Mouse (Mus musculus) cerebellum, postnatal 4 days (tissue): ENCODE results near the gene Fads1.
A peak's percentile ranks its signal among the peaks of the same experiment; 100 is the strongest.

ENCODE experiments used
- DNase-seq, 2 experiments: peaks; one replicate each; pipeline ENCODE4 v3.0.0; 2022; ENCODE audit warnings: low spot score in 2 of 2, mixed read lengths in 1 of 2

Fads1 gene

GRCm38 (mm10) chr19:10176941-10177372 is 5.7 kb upstream of the Fads1 start:
- DNase-seq: no peak

DNA sequence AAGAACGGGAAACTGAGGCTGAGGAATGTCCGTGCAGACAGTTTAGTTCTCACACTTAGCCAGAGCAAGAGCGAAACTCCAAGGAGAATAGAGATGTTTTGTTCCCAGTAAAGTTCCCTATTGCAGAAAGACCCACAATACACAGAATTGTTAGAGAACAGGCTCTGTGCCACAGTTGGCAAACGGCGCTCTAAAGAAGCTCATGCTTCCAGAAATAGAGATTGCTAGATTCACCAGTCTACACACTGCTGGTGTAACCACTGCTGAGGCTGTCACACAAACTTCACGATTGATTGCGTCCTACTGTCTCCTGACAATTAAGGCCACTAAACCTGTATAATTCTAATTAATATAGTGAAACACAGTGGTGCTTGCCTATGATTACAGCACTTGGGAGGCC is 1.5 kb upstream of the Fads1 start:
- DNase-seq: no peak

DNA sequence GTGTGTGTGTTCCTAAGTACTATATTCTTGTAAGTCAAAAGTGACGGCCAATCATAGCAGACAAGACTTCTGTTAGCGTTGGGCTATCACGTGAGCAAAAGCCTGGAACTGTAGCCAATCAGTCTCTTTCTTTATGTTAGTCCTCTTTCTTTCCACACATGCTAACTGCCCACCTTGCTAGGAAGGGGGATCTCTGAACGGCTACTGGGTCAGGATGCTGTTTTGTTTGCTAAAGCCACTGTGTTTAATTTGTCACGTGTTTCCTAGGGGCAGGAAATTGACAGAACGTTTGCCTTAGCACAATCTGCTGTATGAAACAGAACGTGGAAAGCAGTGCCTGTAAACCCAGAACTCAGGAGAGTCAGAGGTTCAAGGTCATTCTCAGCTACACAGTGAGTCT is 546 bp upstream of the Fads1 start:
- DNase-seq: no peak

DNA sequence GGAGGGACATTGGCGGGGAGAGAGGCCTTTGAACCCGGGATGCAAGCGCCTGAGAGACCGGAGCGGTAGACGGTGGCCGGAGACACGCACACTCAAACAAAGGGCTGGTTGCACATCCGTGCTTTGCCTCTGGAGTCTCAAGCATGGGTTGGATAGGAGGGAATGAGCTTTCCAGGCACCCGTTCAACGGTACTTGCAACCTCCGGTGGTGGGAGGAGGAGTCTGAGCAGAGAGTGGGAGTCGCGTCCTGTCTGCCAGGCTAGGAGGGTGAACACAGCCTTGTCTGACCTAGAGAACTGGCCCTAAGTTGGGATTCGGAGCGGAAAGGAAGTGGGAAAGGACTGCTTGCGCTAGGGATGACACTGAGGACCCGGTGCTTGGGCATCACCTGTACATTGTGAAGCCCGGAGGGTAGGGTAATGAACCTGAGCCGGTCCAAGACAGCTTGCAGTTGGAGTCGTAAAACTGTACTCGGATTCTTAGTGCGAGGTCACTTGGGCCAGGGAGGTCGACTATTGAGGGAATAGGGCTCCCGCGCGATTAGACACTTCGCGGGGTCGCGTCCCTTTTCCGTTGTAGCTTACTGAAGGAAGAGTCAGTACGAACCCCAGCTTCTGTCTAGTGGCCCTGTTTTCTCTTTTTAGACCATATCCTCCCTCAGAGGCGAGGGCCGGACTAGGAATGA is 753 bp downstream of the Fads1 start:
- peak in 1 of 2 experiments; percentile 62 for DNase-seq

DNA sequence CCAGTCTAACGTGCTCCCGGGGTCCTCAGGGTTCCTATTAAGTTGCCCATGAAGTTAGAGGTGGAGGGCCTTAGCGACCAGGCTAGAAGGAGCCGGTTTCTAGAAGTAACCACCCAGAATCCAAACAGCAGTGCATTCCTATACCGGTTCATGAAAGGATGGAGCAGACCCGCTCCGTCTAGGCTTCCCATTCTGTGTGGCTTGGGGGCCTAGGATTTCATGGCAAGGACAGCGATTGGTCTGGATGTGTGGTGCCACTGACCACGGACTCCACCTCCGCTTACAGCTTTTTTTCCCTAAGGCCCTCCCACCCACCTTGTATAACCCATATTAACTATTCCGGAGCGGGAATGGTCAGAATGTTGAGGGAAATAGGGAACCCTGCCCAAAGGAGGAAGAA is 1.4 kb downstream of the Fads1 start:
- no peak for DNase-seq

GRCm38 (mm10) chr19:10185876-10186275 is 3.2 kb downstream of the Fads1 start:
- no peak for DNase-seq

DNA sequence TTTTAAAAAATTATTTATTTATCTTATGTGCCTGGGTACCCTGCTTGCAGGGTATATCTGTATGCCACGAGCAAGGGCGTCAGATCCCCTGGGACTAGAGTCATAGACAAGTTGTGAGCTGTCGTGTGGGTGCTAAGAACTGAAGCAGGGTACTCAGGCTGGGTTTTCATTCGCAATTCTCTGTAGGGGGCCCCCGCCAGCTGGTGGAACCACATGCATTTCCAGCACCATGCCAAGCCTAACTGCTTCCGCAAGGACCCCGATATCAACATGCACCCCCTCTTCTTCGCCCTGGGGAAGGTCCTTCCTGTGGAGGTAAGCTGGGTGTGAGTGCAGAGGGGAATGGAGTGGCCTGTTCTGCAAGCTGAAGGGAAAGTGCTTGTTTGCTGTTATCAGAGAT is 3.9 kb downstream of the Fads1 start:
- no peak for DNase-seq

DNA sequence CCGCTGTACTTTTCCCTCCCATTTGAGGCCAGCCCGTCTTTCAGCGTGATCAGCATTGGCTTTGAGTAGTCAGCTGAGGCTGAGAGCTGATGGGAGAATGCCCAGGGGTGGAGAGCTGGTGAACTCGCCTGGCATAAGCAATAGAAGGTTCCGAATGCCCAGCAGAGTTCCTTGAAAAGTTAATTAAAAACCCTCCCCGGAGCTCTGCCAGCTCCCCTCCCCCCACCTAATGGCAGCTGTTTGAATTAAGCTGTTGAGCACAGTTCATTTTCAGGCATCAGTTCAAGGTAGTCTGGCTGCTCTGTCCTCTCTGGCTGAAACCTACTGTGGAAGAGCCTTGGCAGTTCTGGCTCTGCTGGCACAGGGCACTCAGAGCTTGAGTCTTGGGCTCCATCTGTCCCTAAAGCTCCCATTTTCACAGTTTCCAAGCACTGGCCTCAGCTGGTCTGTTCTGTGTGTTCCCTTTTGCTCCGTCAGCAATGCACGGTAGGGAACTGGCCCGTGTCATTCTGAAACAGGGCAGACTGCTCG is 5.7 kb downstream of the Fads1 start:
- peak; percentile 55 to 88 for DNase-seq

- no peak for DNase-seq
Measured at GRCm38 (mm10) chr19:10189022-10189421, 6.3 kb downstream of the Fads1 start.

DNA sequence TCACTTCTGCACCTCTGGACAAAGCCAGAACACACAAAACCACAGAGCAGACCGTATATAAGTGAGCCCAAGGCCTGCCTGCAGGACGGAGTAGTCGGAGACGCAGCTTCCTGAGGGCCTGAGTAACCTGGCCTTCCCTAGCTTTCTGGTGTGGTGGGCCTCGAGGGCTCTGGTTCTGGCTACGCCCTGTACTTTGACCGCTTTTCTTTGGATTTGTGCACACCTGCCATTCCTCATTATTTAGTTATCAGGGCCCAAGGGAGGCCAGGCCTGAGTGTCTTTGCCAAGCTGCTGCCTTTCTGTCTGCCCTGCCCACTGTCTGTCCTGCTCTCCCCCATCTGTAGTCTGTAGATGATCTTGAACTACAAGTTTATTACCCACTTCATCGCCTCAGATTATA is 7.3 kb downstream of the Fads1 start:
- DNase-seq: no peak

- peak; percentile 72 to 80 for DNase-seq
Measured at GRCm38 (mm10) chr19:10190796-10191195, 8.1 kb downstream of the Fads1 start.

DNA sequence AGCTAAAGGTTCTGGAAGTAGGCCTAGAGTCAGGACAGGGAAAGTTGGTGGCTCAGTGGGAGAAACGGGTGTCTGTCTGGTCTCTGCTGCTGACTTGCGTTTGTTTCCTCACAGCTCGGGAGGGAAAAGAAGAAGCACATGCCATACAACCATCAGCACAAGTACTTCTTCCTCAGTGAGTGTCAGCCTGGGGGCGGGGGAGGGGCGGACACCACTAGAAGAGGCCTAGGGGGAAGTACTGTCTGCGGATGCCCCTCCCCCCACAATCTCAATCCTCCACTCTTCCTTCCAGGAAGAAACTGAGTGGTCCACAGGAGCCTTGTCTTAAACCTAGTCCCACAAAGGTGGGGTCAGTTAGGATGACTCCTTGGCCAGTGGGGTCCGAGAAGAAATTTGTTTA is 8.6 kb downstream of the Fads1 start:
- no peak for DNase-seq

- DNase-seq: no peak
Measured at GRCm38 (mm10) chr19:10194337-10194736, 11.6 kb downstream of the Fads1 start.

GRCm38 (mm10) chr19:10195252-10195651 is 12.6 kb downstream of the Fads1 start:
- DNase-seq: no peak

- no peak for DNase-seq
Measured at GRCm38 (mm10) chr19:10197130-10197529, 14.4 kb downstream of the Fads1 start.

DNA sequence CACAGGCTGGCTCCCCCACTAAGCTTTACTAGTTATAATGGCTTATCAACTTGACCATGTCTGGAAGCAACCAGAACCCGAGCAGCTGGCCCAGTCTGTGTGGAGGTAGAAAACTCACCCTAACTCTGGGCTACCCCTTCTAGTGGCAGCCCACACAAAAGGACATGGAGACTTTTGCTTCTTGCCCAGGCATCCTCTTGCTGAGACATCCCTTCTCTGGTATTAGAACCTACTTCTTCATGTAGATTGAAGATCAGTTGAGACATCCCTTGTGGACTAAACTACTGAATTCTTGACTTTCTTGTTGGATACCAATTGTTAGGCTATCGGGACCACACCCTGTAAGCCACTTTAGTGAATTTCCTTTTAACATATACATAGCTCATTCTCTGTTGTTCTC is 15.6 kb downstream of the Fads1 start:
- no peak for DNase-seq

DNA sequence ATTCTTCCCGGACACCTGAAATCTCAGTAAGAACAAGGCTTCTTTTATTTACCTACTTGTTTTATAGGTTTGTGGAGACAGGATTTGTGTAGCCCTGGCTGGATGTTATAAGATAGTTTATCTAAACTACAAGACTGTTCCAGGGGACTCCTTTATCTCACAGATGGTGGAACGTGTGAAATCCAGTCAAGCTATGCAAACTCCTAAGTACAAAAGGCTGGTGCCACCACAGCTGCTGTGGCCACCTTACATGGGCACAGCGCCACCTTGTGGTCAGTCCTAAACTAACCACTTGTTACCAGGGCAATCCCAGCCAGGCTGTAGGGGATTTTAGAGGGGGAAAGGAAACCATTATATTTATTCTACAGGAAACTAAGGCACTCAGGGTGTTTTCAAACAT is 16.0 kb downstream of the Fads1 start:
- peak; percentile 73 to 88 for DNase-seq

DNA sequence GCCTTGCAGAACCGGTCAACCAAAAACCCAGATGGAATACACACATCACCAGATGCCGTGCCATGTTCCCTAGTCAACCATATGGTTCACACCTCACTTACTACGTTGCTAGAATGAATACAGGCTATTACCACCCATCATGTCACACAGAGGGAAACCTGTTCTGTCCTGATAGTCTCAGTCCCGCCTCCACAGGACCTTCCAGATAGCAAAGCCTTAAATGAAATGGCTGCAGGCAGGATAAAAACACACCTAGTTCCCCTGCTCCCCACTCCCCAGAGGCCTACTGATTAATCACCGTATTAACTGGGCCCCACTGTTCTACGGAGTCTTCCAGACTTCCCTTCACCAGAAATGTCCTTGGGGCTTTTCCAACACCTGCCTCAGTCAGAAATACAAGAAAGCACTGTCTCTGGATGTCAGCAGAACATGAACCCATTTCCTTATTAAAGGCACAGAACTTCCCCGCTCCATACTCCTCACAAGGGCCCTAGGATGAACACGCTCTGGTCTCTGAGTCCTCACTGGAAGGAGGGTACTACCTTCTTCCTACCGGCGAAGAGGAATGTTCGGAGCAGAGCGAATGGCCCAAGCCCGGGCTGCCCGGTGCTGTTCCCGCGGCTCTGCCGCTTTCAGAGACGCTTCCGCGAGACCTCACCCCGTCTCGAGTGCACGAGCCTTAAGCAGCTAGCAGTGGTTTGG is 20.6 kb downstream of the Fads1 start:
- DNase-seq: no peak

DNA sequence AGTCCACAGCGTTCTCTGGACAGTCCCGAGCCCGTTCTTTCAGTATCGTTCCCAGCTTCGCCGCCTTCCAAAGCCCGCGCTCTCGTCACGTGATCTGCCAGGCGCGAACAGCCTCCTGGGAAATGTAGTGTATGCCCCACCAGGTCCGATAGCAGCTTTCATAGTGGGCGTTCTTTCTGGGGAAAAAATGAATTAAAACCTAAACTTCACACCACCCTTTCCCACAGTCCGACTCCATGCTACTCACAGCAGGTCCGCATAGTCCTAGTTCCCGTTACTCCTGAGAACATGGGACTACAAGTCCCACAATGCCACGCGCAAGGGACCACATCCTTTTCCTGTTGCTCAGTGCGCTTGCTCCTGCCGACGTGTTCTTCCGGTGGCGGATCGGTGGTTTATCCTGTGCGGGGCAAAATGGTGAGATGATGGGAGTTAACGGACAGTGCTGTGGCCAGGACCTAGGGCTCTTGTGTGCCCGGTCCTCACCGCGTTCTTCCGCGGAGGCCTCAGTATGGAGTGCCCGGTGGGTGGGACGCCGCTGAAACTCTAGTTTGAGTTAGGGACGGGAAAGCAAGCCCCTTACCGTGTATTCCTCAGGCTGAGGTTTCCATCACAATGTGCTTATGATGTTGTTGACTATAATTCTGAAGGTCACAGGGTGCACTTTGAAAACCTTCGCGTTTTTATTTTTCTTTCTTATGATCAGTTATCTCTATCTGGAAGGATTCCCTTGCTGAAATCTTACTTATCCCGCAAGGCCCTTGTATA is 21.3 kb downstream of the Fads1 start, which contains the start of the genes Tmem258 and Fen1:
Gene Tmem258, plus strand, starts transcription at position 167 of the 768 bp plus-strand sequence.
Gene Fen1, minus strand, starts transcription at position 322 of the 768 bp plus-strand sequence.
- peak; percentile 80 to 92 for DNase-seq

DNA sequence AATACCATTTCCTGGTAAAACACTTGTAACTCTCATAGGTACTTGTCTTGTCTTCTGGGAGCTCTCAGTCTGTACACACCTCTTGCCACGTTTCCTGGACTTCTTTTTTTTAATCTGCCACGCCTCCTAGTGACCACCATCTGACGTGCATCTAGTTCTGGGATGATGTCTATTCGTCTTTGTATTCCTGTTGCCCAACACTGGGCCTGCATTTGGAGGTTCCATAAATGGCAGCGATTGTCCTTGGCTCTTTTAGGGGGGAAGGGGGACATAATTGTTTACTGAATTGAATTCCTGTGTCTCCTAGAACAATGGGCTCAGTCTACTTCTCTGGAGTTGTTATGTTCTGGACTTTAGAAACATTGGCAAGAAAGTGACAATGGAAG is 21.9 kb downstream of the Fads1 start:
- no peak for DNase-seq

DNA sequence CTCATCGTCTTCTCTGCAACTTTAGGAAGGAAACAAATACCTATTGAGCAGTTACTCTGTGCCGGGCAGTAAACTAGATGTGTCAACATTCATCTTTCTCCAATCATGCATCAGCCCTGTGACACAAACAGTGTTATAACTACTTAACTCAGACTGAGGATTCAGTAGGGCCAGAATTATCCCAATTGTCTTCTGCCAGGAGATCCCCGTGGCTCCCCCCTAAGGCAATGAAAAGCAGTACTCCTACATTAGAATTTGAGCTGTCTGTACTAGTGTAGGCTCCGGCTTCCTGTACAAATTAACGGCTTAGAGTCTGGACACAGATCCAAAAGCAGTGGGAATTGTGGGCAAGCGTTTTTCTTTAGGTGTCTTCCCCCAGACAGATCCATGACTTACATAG is 22.4 kb downstream of the Fads1 start:
- no peak for DNase-seq

DNA sequence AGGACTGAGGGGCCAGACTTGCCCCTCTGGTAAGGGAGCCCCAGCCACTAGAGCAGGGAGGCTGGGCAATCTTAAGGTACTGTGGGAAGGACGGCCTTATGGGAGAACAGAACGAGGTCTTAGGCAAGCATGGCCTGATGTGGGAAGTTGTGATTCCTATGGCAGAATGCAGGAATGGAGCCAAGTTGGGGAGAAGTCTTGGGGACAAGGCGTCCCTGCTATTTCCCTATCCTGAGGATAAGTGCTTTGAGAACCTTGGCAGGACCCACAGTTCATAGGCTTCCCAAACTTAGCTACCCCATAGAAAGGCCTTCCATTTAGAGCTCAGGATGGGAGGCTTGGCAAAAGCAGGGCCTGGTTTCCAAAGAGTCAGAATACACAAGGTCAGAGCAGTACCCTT is 26.2 kb downstream of the Fads1 start:
- no peak for DNase-seq
